Mouse (Mus musculus) kidney, postnatal 36 days (tissue): ENCODE results near the gene Tex36.

Experiments used
- DNase-seq, 2 experiments: peaks; one replicate each; pipeline ENCODE4 v3.0.0; 2021 to 2022; ENCODE audit warnings: mixed read lengths in 2 of 2

Tex36 gene

GRCm38 (mm10) chr7:133602058-133602457, at the start of gene Tex36:
Gene Tex36 (minus strand): TSS chr7:133602158.
- DNase-seq, result no peak

- no peak for DNase-seq
Observed at GRCm38 (mm10) chr7:133645716-133646115, 43.8 kb upstream of the Tex36 start.

GRCm38 (mm10) chr7:133638821-133639220, 36.9 kb upstream of the Tex36 start:
- no peak for DNase-seq

- peak; percentile 58 to 65 for DNase-seq
Observed at GRCm38 (mm10) chr7:133638306-133638705, 36.3 kb upstream of the Tex36 start.

GRCm38 (mm10) chr7:133637361-133638305, 35.7 kb upstream of the Tex36 start, which contains the start of gene Edrf1:
Gene Edrf1 (plus strand): TSS chr7:133637543.
- peak; percentile 99 for DNase-seq

GRCm38 (mm10) chr7:133636738-133637352, 34.9 kb upstream of the Tex36 start:
- peak; percentile 90 to 96 for DNase-seq

GRCm38 (mm10) chr7:133634932-133635650, 33.1 kb upstream of the Tex36 start:
- DNase-seq, result no peak

GRCm38 (mm10) chr7:133632476-133632875, 30.5 kb upstream of the Tex36 start:
- peak; percentile 58 to 86 for DNase-seq

GRCm38 (mm10) chr7:133630821-133631220, 28.9 kb upstream of the Tex36 start:
- DNase-seq, result no peak

- DNase-seq, result no peak
Observed at GRCm38 (mm10) chr7:133627184-133627936, 25.4 kb upstream of the Tex36 start.

GRCm38 (mm10) chr7:133623226-133623625, 21.3 kb upstream of the Tex36 start:
- DNase-seq, result peak in 1 of 2 experiments; percentile 6

- DNase-seq, result peak; percentile 25 to 39
Observed at GRCm38 (mm10) chr7:133620721-133621120, 18.8 kb upstream of the Tex36 start.

- no peak for DNase-seq
Observed at GRCm38 (mm10) chr7:133612981-133613380, 11.0 kb upstream of the Tex36 start.

- DNase-seq, result no peak
Observed at GRCm38 (mm10) chr7:133609585-133609984, 7.6 kb upstream of the Tex36 start.

GRCm38 (mm10) chr7:133608631-133609340, 6.8 kb upstream of the Tex36 start:
- no peak for DNase-seq

GRCm38 (mm10) chr7:133607883-133608575, 6.1 kb upstream of the Tex36 start:
- DNase-seq, result no peak

GRCm38 (mm10) chr7:133607331-133607730, 5.4 kb upstream of the Tex36 start:
- no peak for DNase-seq

- DNase-seq, result no peak
Observed at GRCm38 (mm10) chr7:133604427-133605081, 2.6 kb upstream of the Tex36 start.

- DNase-seq, result peak; percentile 37 to 52
Observed at GRCm38 (mm10) chr7:133603156-133603555, 1.2 kb upstream of the Tex36 start.

- no peak for DNase-seq
Observed at GRCm38 (mm10) chr7:133600558-133600957, 1.4 kb downstream of the Tex36 start.
